Comparison of ENCODE assay signal across 21 mouse cellular contexts in the genomic region with DNA sequence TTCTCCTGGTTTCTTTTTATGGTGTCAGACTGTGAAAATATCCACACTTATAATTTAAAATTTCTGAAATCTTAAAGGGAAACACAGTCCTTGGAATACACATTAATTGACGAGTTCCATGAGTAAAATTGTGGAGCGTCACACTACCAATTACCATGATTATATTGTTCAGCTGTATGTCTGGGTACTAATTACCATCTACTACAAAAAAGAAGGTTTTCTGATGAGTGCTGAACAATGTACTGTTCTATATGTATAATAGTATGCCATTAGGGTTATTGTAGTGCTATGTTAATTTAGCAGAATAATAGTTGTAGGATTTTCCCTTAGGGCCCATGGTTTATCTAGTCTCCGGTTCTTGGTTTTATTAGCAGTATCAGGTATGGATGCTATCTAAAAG. TPM values are rescaled to one million over a fixed set of nuclear protein-coding genes. Genes with fewer than 3 reads are reported as not detected.
DNase-seq lines count a peak whose midpoint lies in the region; ATAC-seq and TF ChIP-seq lines count a peak whose summit lies in the region.
"Had no signal": no experiment of that assay in that cellular context is flagged by ENCODE, and none has a peak within 500 bp of the region (broad histone marks: within the 10 kb centered on the region; RNA-seq: fewer than 3 reads in every experiment).

No protein-coding gene starts in this region.

- no peaks in the 10 kb centered on the region for H3K9me3 ChIP-seq in forebrain, embryonic 13.5 days (replicated peaks)
- no peaks in the 10 kb centered on the region for H3K9me3 ChIP-seq in forebrain, embryonic 10.5 days
- H3K9me3 ChIP-seq in forebrain, embryonic 15.5 days, result no peaks in the 10 kb centered on the region
- no peaks in the 10 kb centered on the region for H3K9me3 ChIP-seq in forebrain, postnatal 0 days (ENCODE audit: low read length)
- H3K9me3 ChIP-seq in lung, postnatal 0 days (ENCODE audit: low read length), result no peaks in the 10 kb centered on the region
- H3K9me3 ChIP-seq: embryonic facial prominence, embryonic 10.5 days; embryonic facial prominence, embryonic 12.5 days had no signal

- no peak overlapping the region for H3K27ac ChIP-seq in forebrain, embryonic 13.5 days
- H3K27ac ChIP-seq in forebrain, embryonic 10.5 days, result no peak overlapping the region
- H3K27ac ChIP-seq in forebrain, embryonic 15.5 days (replicated peaks), result no peak overlapping the region
- H3K27ac ChIP-seq in forebrain, postnatal 0 days (ENCODE audit: low read depth, low read length), result no peak overlapping the region
- no peak overlapping the region for H3K27ac ChIP-seq in layer of hippocampus, adult 2 months
- H3K27ac ChIP-seq in lung, postnatal 0 days (ENCODE audit: low read length), result no peak overlapping the region
- H3K27ac ChIP-seq: embryonic facial prominence, embryonic 10.5 days; embryonic facial prominence, embryonic 12.5 days had no signal

- no peak overlapping the region for H3K4me2 ChIP-seq in forebrain, embryonic 13.5 days
- no peak overlapping the region for H3K4me2 ChIP-seq in forebrain, embryonic 15.5 days (replicated peaks)
- no peak overlapping the region for H3K4me2 ChIP-seq in forebrain, postnatal 0 days (ENCODE audit: low read depth)
- no peak overlapping the region for H3K4me2 ChIP-seq in lung, postnatal 0 days (replicated peaks; ENCODE audit: low read depth, low read length)
- H3K4me2 ChIP-seq: embryonic facial prominence, embryonic 12.5 days had no signal

- DNase-seq in forebrain, embryonic 10.5 days (ENCODE audit: extremely low spot score, low spot score), result no peak
- DNase-seq in brain, embryonic 14.5 days (ENCODE audit: low read depth), result peak; percentile 18
- DNase-seq in forebrain, postnatal 0 days, result peak; percentile 1
- no peak for DNase-seq in layer of hippocampus, adult 2 months (ENCODE audit: low spot score in 2 of 2)
- no peak for DNase-seq in ovary, postnatal 36 days (ENCODE audit: low spot score)
- no peak for DNase-seq in lung, postnatal 0 days (ENCODE audit: low spot score)
- DNase-seq: adrenal gland, adult 2 months; adrenal gland, postnatal 10 days; adrenal gland, postnatal 36 days; cerebellum, adult 11-12 months; cerebellum, adult 2 months; cerebellum, adult 9-10 months; cerebellum, postnatal 10 days; cerebellum, postnatal 25 days had no signal

- no peak for TF ChIP-seq POLR2A in brain, embryonic 14.5 days (IDR thresholded peaks at IDR 0.05; ENCODE audit: borderline replicate concordance, extremely low read depth, insufficient read depth, insufficient read length, poor library complexity, severe bottlenecking)

- WGBS in forebrain, embryonic 13.5 days, result 74% methylated on average over 3 of the region's 3 CpGs
- WGBS in forebrain, embryonic 10.5 days, result 87% methylated on average over 3 of the region's 3 CpGs
- WGBS in forebrain, embryonic 15.5 days, result 60% methylated on average over 3 of the region's 3 CpGs
- 50% methylated on average over 3 of the region's 3 CpGs for WGBS in forebrain, postnatal 0 days
- WGBS in lung, postnatal 0 days, result 93% methylated on average over 3 of the region's 3 CpGs

- no peaks in the 10 kb centered on the region for H3K27me3 ChIP-seq in forebrain, embryonic 13.5 days
- no peaks in the 10 kb centered on the region for H3K27me3 ChIP-seq in forebrain, embryonic 10.5 days (ENCODE audit: poor library complexity, severe bottlenecking)
- H3K27me3 ChIP-seq in forebrain, embryonic 15.5 days, result no peaks in the 10 kb centered on the region
- no peaks in the 10 kb centered on the region for H3K27me3 ChIP-seq in forebrain, postnatal 0 days (ENCODE audit: insufficient read depth, low read length)
- H3K27me3 ChIP-seq in lung, postnatal 0 days (replicated peaks; ENCODE audit: insufficient read depth, low read length), result no peaks in the 10 kb centered on the region
- H3K27me3 ChIP-seq: embryonic facial prominence, embryonic 12.5 days had no signal

- no peak for TF ChIP-seq CTCF in brain, embryonic 14.5 days (IDR thresholded peaks at IDR 0.05; ENCODE audit: borderline replicate concordance, extremely low read depth, insufficient read depth, insufficient read length)
- TF ChIP-seq CTCF in forebrain, postnatal 0 days (IDR thresholded peaks at IDR 0.05; ENCODE audit: low read depth), result no peak
- no peak for TF ChIP-seq CTCF in layer of hippocampus, adult 2 months (conservative IDR thresholded peaks at IDR 0.05)
- TF ChIP-seq CTCF in lung, postnatal 0 days (IDR thresholded peaks at IDR 0.05), result no peak

- H3K4me3 ChIP-seq in forebrain, embryonic 13.5 days, result no peak overlapping the region
- H3K4me3 ChIP-seq in forebrain, embryonic 10.5 days, result no peak overlapping the region
- no peak overlapping the region for H3K4me3 ChIP-seq in forebrain, embryonic 15.5 days
- no peak overlapping the region for H3K4me3 ChIP-seq in forebrain, postnatal 0 days (ENCODE audit: low read depth, low read length)
- H3K4me3 ChIP-seq in layer of hippocampus, adult 2 months, result no peak overlapping the region
- H3K4me3 ChIP-seq in lung, postnatal 0 days (ENCODE audit: low read depth, low read length), result no peak overlapping the region
- H3K4me3 ChIP-seq: embryonic facial prominence, embryonic 10.5 days; embryonic facial prominence, embryonic 12.5 days had no signal

- no peak overlapping the region for H3K9ac ChIP-seq in forebrain, embryonic 13.5 days
- H3K9ac ChIP-seq in forebrain, embryonic 15.5 days (replicated peaks), result no peak overlapping the region
- no peak overlapping the region for H3K9ac ChIP-seq in forebrain, postnatal 0 days
- H3K9ac ChIP-seq in lung, postnatal 0 days (replicated peaks; ENCODE audit: low read depth), result no peak overlapping the region
- H3K9ac ChIP-seq: embryonic facial prominence, embryonic 12.5 days had no signal

- no peaks in the 10 kb centered on the region for H3K36me3 ChIP-seq in forebrain, embryonic 13.5 days (ENCODE audit: poor library complexity, severe bottlenecking)
- H3K36me3 ChIP-seq in forebrain, embryonic 10.5 days (replicated peaks), result no peaks in the 10 kb centered on the region
- H3K36me3 ChIP-seq in forebrain, embryonic 15.5 days, result no peaks in the 10 kb centered on the region
- no peaks in the 10 kb centered on the region for H3K36me3 ChIP-seq in forebrain, postnatal 0 days (ENCODE audit: insufficient read depth)
- H3K36me3 ChIP-seq in lung, postnatal 0 days (ENCODE audit: insufficient read depth, low read length), result no peaks in the 10 kb centered on the region
- H3K36me3 ChIP-seq: embryonic facial prominence, embryonic 10.5 days; embryonic facial prominence, embryonic 12.5 days had no signal

- H3K4me1 ChIP-seq in forebrain, embryonic 13.5 days, result no peaks in the 10 kb centered on the region
- peaks cover 6% of the 10 kb centered on the region; the same call in 1 of the 2 replicates for H3K4me1 ChIP-seq in forebrain, embryonic 10.5 days
- H3K4me1 ChIP-seq in forebrain, embryonic 15.5 days, result no peaks in the 10 kb centered on the region
- H3K4me1 ChIP-seq in forebrain, postnatal 0 days (ENCODE audit: insufficient read depth), result no peaks in the 10 kb centered on the region
- no peaks in the 10 kb centered on the region for H3K4me1 ChIP-seq in lung, postnatal 0 days (ENCODE audit: insufficient read depth, low read depth, low read length)
- H3K4me1 ChIP-seq: embryonic facial prominence, embryonic 10.5 days; embryonic facial prominence, embryonic 12.5 days had no signal

- TF ChIP-seq EP300 in lung, postnatal 0 days (IDR thresholded peaks at IDR 0.05), result no peak

- peak; percentile 73; the same call in 1 of the 2 replicates for ATAC-seq in forebrain, embryonic 13.5 days
- peak; percentile 66; the same call in 1 of the 2 replicates for ATAC-seq in forebrain, embryonic 15.5 days (replicated peaks)
- peak; percentile 42 for ATAC-seq in forebrain, postnatal 0 days
- no peak for ATAC-seq in lung, postnatal 0 days

RNA-seq across cellular contexts. Expression of gene Gpr141, which starts 29.1 kb away (rescaled TPM):
- 0.09 TPM in 1 of 2 replicates, not detected in the other for polyA plus RNA-seq in forebrain, embryonic 13.5 days (2015; fragmentation: Nextera tagmentation; extraction: Ambion mirVana)
- 0.05 and 0.17 TPM in 2 replicates for polyA plus RNA-seq in forebrain, embryonic 10.5 days (2016; fragmentation: Nextera tagmentation; extraction: Ambion mirVana)
- 0.03 and 0.11 TPM in 2 replicates for polyA plus RNA-seq in brain, embryonic 14.5 days (2012; rRNA removed)
- polyA plus RNA-seq in forebrain, embryonic 15.5 days (2015; fragmentation: Nextera tagmentation; extraction: Ambion mirVana), result 0.14 and 0.15 TPM in 2 replicates
- total RNA-seq in forebrain, postnatal 0 days (2014; rRNA removed), result 0.05 and 0.92 TPM in 2 replicates
- not detected in 2 replicates for polyA plus RNA-seq in forebrain, postnatal 0 days (2015; fragmentation: Nextera tagmentation; extraction: Ambion mirVana)
- not detected for total RNA-seq in layer of hippocampus, adult 2 months (2021)
- 1.4 and 2.6 TPM in 2 replicates for polyA plus RNA-seq in lung, postnatal 0 days (2015; fragmentation: Nextera tagmentation; extraction: Ambion mirVana)
- total RNA-seq: ES-E14, MEL had no signal
- polyA plus RNA-seq: adrenal gland, adult 2 months; cerebellum, adult 2 months; cortical plate, adult 2 months had no signal

Comparison
In these comparisons a context has a peak if more than half of its experiments do, and no peak if none do; other contexts are left out.
1. DNase-seq: peak in brain, embryonic 14.5 days (single experiment) and forebrain, postnatal 0 days (single experiment); none in forebrain, embryonic 10.5 days (single experiment), layer of hippocampus, adult 2 months (0 of 2), ovary, postnatal 36 days (single experiment) and lung, postnatal 0 days (single experiment).